Mouse (Mus musculus): Measurements from ENCODE around the gene Dzip3.

Gene Dzip3

GRCm38 (mm10) chr16:48993559-48994342, at the start of gene Dzip3, which contains the start of gene Cip2a:
TSS of gene Dzip3 (minus strand) at chr16:48994165.
TSS of gene Cip2a (plus strand) at chr16:48994185.
- peak; percentile 87 to 91 for DNase-seq

DNA sequence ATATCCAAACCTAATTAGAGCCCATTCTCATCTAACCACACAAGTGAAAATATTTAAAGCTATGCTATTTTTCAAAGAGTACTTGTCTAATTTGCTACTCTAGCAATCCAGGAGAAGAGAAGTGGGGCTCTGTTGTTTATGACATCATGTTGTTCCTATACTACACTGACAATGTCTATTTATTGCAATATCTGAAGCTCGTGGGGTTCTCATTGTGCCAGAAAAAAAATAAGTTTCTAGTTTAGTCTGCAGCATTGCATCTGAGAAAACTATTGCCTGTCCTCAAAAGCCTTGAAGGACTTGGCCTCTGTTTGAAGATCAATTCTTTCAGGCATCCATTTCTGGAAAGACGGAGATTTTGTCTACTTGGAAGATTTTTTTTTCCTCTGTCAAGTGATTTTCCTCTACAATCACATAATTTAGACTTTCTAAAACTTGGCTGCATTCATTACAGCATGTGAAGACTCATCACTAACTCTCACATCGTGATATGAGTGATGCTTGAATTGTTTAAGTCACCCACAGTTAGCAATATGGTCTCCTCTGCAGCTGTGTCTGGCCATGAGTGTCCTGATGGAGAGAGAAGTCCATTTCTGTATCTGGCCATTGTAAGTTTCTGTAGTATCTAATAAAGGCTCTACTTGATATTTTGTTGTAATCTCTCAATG, 46.7 kb upstream of the Dzip3 start:
- no peak for DNase-seq

DNA sequence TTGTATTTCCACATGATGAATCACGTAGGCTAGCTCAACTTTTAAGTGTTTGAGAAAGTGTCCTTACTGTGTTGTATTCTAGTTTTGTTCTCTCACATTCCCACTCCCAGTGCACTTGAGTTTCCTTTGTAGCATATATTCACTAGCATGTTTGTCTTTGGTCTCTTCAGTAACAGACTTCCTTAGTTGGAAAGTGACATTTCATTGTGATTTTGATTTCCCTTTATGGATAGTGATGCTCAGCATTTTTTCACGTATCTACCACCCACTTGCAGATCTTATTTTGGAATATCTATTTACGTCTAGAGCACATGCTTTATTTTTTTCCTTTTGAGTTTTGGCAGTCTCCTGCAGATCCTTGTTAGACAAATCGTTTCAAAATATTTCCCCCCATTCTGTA, 43.8 kb upstream of the Dzip3 start:
- no peak for DNase-seq

GRCm38 (mm10) chr16:49035852-49036251, 41.9 kb upstream of the Dzip3 start:
- DNase-seq, result no peak

GRCm38 (mm10) chr16:49016620-49017332, 22.8 kb upstream of the Dzip3 start:
- no peak for DNase-seq

DNA sequence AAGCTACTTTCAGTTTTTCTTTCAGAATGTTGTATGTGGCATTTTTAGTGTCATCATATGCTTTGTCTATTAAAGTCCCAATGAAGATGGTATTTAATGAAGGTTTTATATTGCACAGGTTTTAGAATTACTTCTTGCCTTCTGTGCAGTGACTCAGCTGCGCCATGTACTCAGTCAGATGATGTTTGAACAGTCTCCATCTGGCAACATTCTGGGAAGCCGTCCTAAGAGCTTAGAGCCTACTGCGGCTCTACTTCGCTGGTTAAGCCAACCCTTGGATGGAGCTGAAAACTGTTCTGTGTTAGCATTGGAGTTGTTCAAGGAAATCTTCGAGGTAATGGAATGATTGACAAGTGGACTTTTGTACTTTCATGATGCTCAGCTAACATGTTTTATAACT, 10.2 kb upstream of the Dzip3 start:
- no peak for DNase-seq

- peak in 1 of 2 experiments; percentile 11 for DNase-seq
Observed at GRCm38 (mm10) chr16:48994343-48994693, 353 bp upstream of the Dzip3 start.

GRCm38 (mm10) chr16:48993231-48993558, 770 bp downstream of the Dzip3 start:
- no peak for DNase-seq

GRCm38 (mm10) chr16:48992437-48993230, 1.3 kb downstream of the Dzip3 start:
- no peak for DNase-seq

DNA sequence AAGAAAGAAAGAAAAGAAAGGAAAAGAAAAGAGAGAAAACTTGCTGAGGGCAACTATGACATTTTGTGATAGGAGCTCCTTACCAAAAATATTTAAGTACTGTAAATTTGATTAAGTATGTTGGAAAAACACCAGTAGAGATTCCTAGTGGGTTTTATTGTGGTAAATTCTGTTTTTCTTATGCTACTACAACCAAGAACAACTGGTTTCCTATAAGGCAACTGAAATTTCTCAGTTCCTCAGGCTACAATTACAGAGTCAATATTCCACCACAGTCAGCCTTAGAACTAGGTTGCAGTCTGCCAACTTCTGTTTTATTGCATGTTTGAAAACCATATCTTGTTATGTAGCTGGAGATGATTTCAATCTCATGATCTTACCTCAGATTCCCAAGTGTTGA, 4.3 kb downstream of the Dzip3 start:
- DNase-seq, result no peak

GRCm38 (mm10) chr16:48985034-48985627, 8.8 kb downstream of the Dzip3 start:
- DNase-seq, result no peak

GRCm38 (mm10) chr16:48979965-48980364, 14.0 kb downstream of the Dzip3 start:
- DNase-seq, result no peak

GRCm38 (mm10) chr16:48973548-48973947, 20.4 kb downstream of the Dzip3 start:
- peak in 1 of 2 experiments; percentile 11 for DNase-seq

DNA sequence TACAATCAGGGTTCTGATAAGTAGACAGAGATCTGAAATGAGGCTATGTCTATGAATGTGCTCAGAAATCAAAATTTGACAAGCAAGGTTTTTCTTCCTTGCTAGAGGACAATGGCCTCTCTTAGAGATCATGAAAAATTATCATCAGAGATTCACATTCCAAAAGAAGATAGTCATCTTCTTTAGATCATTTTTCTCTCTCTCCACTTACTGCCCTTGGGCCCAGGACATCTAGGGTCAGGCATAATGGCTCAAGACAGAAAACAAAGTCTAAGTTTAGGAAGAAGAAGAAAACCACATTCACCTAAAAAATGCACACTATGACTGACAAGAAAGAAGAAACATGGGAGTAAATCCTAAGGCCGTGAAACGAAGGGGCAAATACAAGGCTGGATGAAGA, 21.0 kb downstream of the Dzip3 start:
- no peak for DNase-seq

GRCm38 (mm10) chr16:48941805-48942204, 52.2 kb downstream of the Dzip3 start:
- peak in 1 of 2 experiments; percentile 61 for DNase-seq

DNA sequence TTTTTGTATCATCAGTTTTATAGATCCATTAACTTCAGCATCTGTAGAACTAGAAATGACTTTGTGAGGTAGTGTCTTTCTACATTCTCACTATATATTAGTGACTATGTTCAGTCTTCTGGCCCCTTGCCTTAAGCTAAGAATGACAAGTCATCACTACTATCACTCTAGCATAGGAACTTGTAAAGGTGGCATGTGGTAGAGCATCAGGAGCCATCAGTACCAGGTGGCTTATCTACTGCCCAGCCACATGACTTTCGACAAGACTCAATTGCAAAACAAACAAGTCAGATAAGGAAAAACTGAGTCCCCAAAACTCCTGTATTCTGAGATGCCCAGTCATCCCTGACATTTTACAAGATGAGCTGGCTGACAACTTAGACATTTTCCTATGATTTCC, 70.2 kb downstream of the Dzip3 start:
- DNase-seq, result no peak

- DNase-seq, result no peak
Observed at GRCm38 (mm10) chr16:48913206-48913605, 80.8 kb downstream of the Dzip3 start.

- no peak for DNase-seq
Observed at GRCm38 (mm10) chr16:48911184-48911583, 82.8 kb downstream of the Dzip3 start.

DNA sequence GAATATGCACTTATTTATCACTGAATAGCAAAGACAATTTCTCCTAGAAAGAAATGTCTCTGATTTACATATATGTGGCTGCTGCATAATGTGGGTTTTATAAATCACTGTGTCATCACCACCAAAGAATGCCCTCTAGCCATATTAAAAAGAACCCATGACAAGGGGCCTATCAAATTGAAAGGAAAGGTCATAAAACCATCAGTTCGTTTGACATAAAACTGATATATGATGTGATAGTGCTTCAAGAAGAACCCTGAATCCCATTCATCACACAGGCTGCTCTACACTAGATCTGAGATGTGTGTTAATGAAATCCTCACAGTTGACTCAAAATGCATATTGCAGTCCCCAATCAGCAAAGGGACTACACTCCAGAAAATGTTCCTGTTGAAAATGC, 94.1 kb downstream of the Dzip3 start:
- DNase-seq, result no peak

DNA sequence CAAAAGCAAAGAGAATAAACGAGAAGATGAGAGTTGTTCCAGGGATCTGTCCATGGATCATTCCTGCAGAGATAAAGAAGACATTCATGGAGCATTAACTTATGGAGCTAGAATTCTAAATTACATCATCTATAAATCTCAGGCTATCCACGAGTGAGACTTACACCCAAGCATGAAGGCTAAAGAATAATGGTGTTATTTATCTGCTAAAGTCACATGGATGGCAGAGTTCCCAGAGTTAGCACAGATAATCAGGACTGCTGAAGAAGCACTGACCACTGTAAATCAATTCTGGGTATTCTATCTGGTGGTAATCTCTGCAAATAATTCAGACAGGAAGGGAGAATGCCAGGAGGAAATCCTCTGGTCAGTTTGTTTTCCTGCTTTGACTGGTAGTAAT, 103.2 kb downstream of the Dzip3 start:
- DNase-seq, result no peak
